Mouse (Mus musculus) hindbrain, embryonic 15.5 days (tissue): ENCODE data around the gene Atp8a2. TPM values are rescaled to one million over a fixed set of nuclear protein-coding genes. Genes with fewer than 3 reads are reported as not detected.
"Not testable (repeated sequence)": the region's sequence is repeated elsewhere in the genome, so short reads cannot be mapped to it uniquely, and the experiment has no call there.

Experiments used
- ATAC-seq: fragments of 200-750 bp; cut with Nextera tagmentation; 2 replicates; pipeline ENCODE4 v1.8.0; 2017; ENCODE audit warnings: low read depth, moderate number of reproducible peaks, moderate TSS enrichment; ENCODE audit not compliant: low FRiP score
- H3K27ac ChIP-seq: fragments of 300-500 bp; sonication (generic); replicated peaks from 2 replicates; pipeline ENCODE4 v1.5.1; 2015; ENCODE audit warnings: mild to moderate bottlenecking, inconsistent platforms
- H3K27me3 ChIP-seq: fragments of 300-500 bp; sonication (generic); 2 replicates; pipeline ENCODE4 v1.6.1; 2015; ENCODE audit warnings: control low read depth, inconsistent platforms
- H3K36me3 ChIP-seq: fragments of 300-500 bp; sonication (generic); 2 replicates; pipeline ENCODE4 v1.6.1; 2015; ENCODE audit warnings: control low read depth, inconsistent platforms
- H3K4me1 ChIP-seq: fragments of 300-500 bp; sonication (generic); replicated peaks from 2 replicates; pipeline ENCODE4 v1.6.1; 2015; ENCODE audit warnings: control low read depth, inconsistent platforms
- H3K4me2 ChIP-seq: fragments of 300-500 bp; sonication (generic); 2 replicates; pipeline ENCODE4 v1.6.1; 2015; ENCODE audit warnings: moderate library complexity, mild to moderate bottlenecking, inconsistent platforms
- H3K4me3 ChIP-seq: fragments of 300-500 bp; sonication (generic); 2 replicates; pipeline ENCODE4 v1.5.1; 2015; ENCODE audit warnings: mild to moderate bottlenecking, inconsistent platforms
- H3K9ac ChIP-seq: fragments of 300-500 bp; sonication (generic); 2 replicates; pipeline ENCODE4 v1.6.1; 2015; ENCODE audit warnings: inconsistent platforms
- H3K9me3 ChIP-seq: fragments of 300-500 bp; sonication (generic); 2 replicates; pipeline ENCODE4 v1.6.1; 2016; ENCODE audit warnings: control low read depth, inconsistent platforms
- WGBS: fragments of 180-500 bp; shearing (Covaris S2); methylation state at CpG from one replicate; pipeline ENCODE4 v1.1.7; 2015; 5-methylcytosine and 5-hydroxymethylcytosine counted together
- polyA plus RNA-seq: library from polyadenylated mRNA; unstranded; fragments of >200 nt; fragmentation: Nextera tagmentation; extraction: Ambion mirVana; gene quantifications from 2 replicates; pipeline ENCODE4 v1.2.1, GENCODE M21; 2015

Gene Atp8a2
- polyA plus RNA-seq, 1 experiment from 2014 or later = 42.8 TPM

DNA sequence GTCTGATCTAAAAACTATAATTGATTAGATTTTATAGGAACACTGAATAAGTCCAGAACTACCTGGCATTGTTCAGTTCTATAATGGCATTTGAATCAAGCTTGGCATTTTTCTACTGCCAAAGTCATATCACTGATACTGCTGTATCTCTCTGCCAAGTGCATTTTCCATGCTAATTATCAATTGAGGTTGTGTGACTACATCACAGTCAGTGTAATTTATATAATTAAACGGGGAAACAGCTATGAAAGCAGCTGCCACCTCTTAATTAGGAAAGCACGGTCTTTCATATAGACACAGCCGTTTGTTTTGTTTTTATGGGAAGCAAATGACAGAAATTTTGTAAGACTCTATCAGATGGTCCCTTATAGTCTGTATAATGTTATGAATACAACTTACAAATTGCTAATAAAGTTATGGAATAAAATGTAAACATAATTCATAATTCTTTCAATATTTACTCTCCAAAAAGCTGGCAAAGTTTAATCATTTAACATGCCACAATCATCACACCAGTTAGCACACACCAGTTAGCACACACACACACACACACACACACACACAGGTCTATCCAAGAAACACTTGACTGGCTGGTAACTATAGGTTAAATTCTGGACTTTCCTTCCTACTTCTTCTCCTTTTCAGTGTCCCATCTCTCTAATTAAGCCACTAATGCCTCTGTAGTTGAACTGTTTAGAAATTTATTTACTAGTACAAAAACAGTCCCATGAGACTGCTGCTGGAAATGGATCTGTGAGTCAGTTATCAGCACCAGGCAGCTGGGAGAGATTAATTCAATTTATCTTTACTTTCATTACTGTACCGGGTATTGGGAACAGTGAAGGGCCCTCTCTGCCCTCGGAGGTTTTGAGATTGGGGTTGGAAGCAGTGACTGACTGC lies 377.5 kb downstream of the Atp8a2 start:
- no peak overlapping the region for H3K4me2 ChIP-seq
- peak; percentile 55; the same call in 1 of the 2 replicates for ATAC-seq
- H3K27me3 ChIP-seq = no peaks in the 10 kb centered on the region
- no peak overlapping the region for H3K9ac ChIP-seq
- peaks cover 13% of the 10 kb centered on the region for H3K4me1 ChIP-seq
- no peaks in the 10 kb centered on the region for H3K9me3 ChIP-seq
- H3K4me3 ChIP-seq = no peak overlapping the region
- WGBS = 28% methylated on average over 5 of the region's 5 CpGs
- H3K27ac ChIP-seq = peak overlapping the region; percentile 18; the same call in 1 of the 2 replicates
- no peaks in the 10 kb centered on the region for H3K36me3 ChIP-seq

- not testable (repeated sequence) for H3K27me3 ChIP-seq, H3K4me1 ChIP-seq, H3K4me3 ChIP-seq, H3K36me3 ChIP-seq, H3K27ac ChIP-seq, ATAC-seq, H3K4me2 ChIP-seq, H3K9ac ChIP-seq, H3K9me3 ChIP-seq
- 90% methylated on average over 2 of the region's 2 CpGs for WGBS
Observed at GRCm38 (mm10) chr14:59810316-59810715, 386.7 kb downstream of the Atp8a2 start.

GRCm38 (mm10) chr14:59809790-59810189 lies 387.2 kb downstream of the Atp8a2 start:
- Histone ChIP-seq H3K27me3 (no peaks in the 10 kb centered on the region), H3K4me2 (no peak overlapping the region), H3K36me3 (no peaks in the 10 kb centered on the region), H3K9me3 (no peaks in the 10 kb centered on the region), H3K4me3 (no peak overlapping the region), H3K27ac (no peak overlapping the region), H3K4me1 (0 out of 2 replicates have a peak, but pooled peaks cover 3% of the 10 kb centered on the region), H3K9ac (no peak overlapping the region)
- 47% methylated on average over 4 of the region's 4 CpGs for WGBS
- ATAC-seq = no peak

DNA sequence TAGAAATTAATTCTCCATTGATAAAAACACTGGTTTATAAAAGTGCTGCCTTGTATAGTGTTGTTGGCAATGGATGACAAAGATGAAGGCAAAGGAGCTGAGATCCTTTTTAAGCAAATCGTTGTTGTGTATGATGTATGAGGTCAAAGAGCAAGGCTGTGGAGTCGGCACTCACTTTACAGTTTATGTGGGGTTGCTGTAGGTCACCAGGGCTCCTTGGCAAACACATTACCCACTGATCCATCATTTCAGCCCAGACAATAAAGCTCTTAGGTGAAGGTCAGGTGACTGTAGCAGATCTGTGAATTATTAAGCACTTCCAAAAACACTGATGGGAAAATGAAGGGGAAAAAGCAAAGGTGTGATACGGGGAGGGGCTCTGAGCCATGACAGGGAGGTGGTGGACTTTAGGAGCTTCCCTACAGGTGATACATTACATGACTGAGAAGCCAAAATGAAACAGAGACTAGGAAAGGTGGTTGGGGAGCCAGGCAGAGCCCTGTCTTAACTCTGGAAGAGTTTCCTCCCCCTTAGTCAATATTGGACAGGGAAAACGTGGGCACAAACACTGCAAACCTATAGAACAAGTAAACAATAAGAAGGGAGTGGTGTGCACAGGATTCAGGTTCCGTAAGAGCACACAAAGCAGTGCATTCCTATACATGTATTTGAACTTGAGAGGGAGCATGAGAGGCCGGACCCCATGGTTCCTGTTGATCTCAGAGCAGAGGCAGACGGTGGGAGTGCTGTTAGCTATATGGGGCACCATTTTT lies 389.3 kb downstream of the Atp8a2 start:
- WGBS = 75% methylated on average over 7 of the region's 7 CpGs
- Histone ChIP-seq H3K4me1 (0 out of 2 replicates have a peak, but pooled peaks cover 3% of the 10 kb centered on the region), H3K4me3 (no peak overlapping the region), H3K36me3 (no peaks in the 10 kb centered on the region), H3K27me3 (no peaks in the 10 kb centered on the region), H3K4me2 (no peak overlapping the region), H3K9me3 (no peaks in the 10 kb centered on the region), H3K9ac (no peak overlapping the region), H3K27ac (no peak overlapping the region)
- no peak for ATAC-seq

DNA sequence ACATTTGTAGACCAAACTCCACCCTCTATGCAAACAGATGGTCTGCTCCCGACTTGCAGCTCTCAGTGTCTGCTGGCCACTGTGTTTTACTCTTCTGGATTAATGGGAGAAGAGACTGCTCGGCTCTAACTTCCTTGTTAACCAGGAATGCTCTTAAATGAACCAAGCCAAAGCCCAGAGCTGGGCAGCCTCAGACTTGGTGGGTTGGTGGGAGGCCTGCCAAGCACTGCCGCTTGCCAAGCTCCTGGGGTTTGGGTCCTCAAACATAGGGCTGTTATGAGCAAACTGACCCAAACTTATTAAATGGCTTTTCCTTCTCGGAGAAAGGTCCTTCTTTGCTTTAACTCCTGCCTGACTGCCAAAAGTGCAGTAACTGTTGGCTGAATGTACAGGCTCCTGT lies 390.1 kb downstream of the Atp8a2 start:
- no peak overlapping the region for H3K27ac ChIP-seq
- no peak overlapping the region for H3K4me2 ChIP-seq
- H3K4me3 ChIP-seq = no peak overlapping the region
- no peak for ATAC-seq
- WGBS = 36% methylated on average over 4 of the region's 4 CpGs
- no peaks in the 10 kb centered on the region for H3K9me3 ChIP-seq
- no peaks in the 10 kb centered on the region for H3K27me3 ChIP-seq
- no peaks in the 10 kb centered on the region for H3K36me3 ChIP-seq
- H3K4me1 ChIP-seq = 0 out of 2 replicates have a peak, but pooled peaks cover 3% of the 10 kb centered on the region
- no peak overlapping the region for H3K9ac ChIP-seq

- H3K36me3 ChIP-seq = no peaks in the 10 kb centered on the region
- no peak overlapping the region for H3K27ac ChIP-seq
- H3K4me2 ChIP-seq = no peak overlapping the region
- H3K9me3 ChIP-seq = no peaks in the 10 kb centered on the region
- H3K9ac ChIP-seq = no peak overlapping the region
- no peak overlapping the region for H3K4me3 ChIP-seq
- no peak for ATAC-seq
- WGBS = 61% methylated on average over 4 of the region's 4 CpGs
- H3K4me1 ChIP-seq = 0 out of 2 replicates have a peak, but pooled peaks cover 3% of the 10 kb centered on the region
- H3K27me3 ChIP-seq = no peaks in the 10 kb centered on the region
Observed at GRCm38 (mm10) chr14:59806159-59806558, 390.8 kb downstream of the Atp8a2 start.

DNA sequence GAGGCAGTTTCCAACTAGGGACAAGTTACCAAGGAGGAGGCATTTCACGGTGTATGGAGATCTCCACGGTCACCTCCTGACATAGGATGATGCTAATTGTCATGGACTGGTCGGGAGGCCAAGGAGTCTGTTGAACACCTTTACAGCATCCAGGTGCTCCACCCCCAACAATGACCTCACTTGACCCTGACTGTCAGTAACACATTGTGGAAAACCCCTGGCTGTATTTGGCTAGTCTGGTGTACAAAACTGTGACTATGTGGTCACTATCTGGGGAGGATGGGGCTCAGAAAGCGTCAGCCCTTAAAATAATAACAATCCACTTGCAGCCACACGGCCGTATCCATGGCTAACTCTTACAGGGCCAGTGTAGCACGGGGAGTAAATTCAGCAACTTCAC lies 391.3 kb downstream of the Atp8a2 start:
- Histone ChIP-seq H3K9ac (no peak overlapping the region), H3K4me1 (0 out of 2 replicates have a peak, but pooled peaks cover 3% of the 10 kb centered on the region), H3K27me3 (no peaks in the 10 kb centered on the region), H3K27ac (no peak overlapping the region), H3K4me2 (no peak overlapping the region), H3K9me3 (no peaks in the 10 kb centered on the region), H3K36me3 (no peaks in the 10 kb centered on the region), H3K4me3 (no peak overlapping the region)
- WGBS = 68% methylated on average over 7 of the region's 7 CpGs
- 0 out of 2 replicates have a peak, but pooled peaks have one; percentile 15 for ATAC-seq

- Histone ChIP-seq H3K27ac (no peak overlapping the region), H3K4me1 (0 out of 2 replicates have a peak, but pooled peaks cover 3% of the 10 kb centered on the region), H3K9ac (no peak overlapping the region), H3K4me3 (no peak overlapping the region), H3K4me2 (no peak overlapping the region), H3K27me3 (no peaks in the 10 kb centered on the region), H3K9me3 (no peaks in the 10 kb centered on the region), H3K36me3 (no peaks in the 10 kb centered on the region)
- ATAC-seq = no peak
- WGBS = 78% methylated on average over 8 of the region's 8 CpGs
Observed at GRCm38 (mm10) chr14:59801961-59802599, 394.9 kb downstream of the Atp8a2 start.

DNA sequence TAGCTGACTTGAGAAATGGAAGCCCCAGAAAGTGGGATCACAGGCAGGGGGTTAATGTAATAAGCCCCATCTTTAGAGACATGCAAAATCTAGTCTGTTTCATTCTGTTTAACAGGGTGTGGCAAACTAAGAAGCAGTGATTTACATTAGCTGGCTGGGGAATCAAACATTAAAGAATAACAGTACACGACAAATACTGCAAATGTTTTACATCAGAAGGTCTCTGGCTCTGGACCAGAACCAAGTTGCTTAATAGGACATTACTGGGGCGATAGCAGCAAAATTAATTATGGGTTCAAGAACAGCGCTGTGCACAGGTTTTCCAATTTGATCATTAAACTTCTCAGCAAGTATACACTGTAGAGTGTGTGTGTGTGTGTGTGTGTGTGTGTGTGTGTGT lies 397.5 kb downstream of the Atp8a2 start:
- Histone ChIP-seq H3K4me1 (no peaks in the 10 kb centered on the region), H3K36me3 (no peaks in the 10 kb centered on the region), H3K4me3 (no peak overlapping the region), H3K4me2 (no peak overlapping the region), H3K9ac (no peak overlapping the region), H3K27me3 (no peaks in the 10 kb centered on the region), H3K9me3 (no peaks in the 10 kb centered on the region), H3K27ac (no peak overlapping the region)
- no peak for ATAC-seq
- 81% methylated on average over 3 of the region's 3 CpGs for WGBS

GRCm38 (mm10) chr14:59793841-59794240 lies 403.1 kb downstream of the Atp8a2 start:
- Histone ChIP-seq H3K27ac (no peak overlapping the region), H3K4me1 (no peaks in the 10 kb centered on the region), H3K36me3 (0 out of 2 replicates have a peak, but pooled peaks cover 2% of the 10 kb centered on the region), H3K9me3 (no peaks in the 10 kb centered on the region), H3K9ac (no peak overlapping the region), H3K4me3 (no peak overlapping the region), H3K4me2 (no peak overlapping the region), H3K27me3 (no peaks in the 10 kb centered on the region)
- no peak for ATAC-seq
- WGBS = 20% methylated on average over 10 of the region's 10 CpGs

GRCm38 (mm10) chr14:59783348-59784341 lies 413.3 kb downstream of the Atp8a2 start:
- H3K27ac ChIP-seq = no peak overlapping the region
- H3K9ac ChIP-seq = no peak overlapping the region
- H3K9me3 ChIP-seq = peaks cover 5% of the 10 kb centered on the region; the same call in 1 of the 2 replicates
- 80% methylated on average over 11 of the region's 11 CpGs for WGBS
- no peaks in the 10 kb centered on the region for H3K27me3 ChIP-seq
- ATAC-seq = no peak
- H3K4me3 ChIP-seq = no peak overlapping the region
- no peaks in the 10 kb centered on the region; the same call in 1 of the 2 replicates for H3K36me3 ChIP-seq
- no peaks in the 10 kb centered on the region for H3K4me1 ChIP-seq
- no peak overlapping the region for H3K4me2 ChIP-seq
